Mouse (Mus musculus): ENCODE results near the gene Rffl. TPM values are rescaled to one million over a fixed set of nuclear protein-coding genes. Genes with fewer than 3 reads are reported as not detected.

Rffl gene
- polyA plus RNA-seq (2012; fragmentation: generic; extraction: Trizol), result 1 to 10 TPM; 2.4 to 4.4 TPM

GRCm38 (mm10) chr11:82871031-82871446 lies at the start of gene Rffl:
Gene Rffl, minus strand, starts transcription at chr11:82871210.

GRCm38 (mm10) chr11:82910250-82910649 lies 39.2 kb upstream of the Rffl start, which contains the start of gene Unc45b:
Gene Unc45b, plus strand, starts transcription at chr11:82910550.

GRCm38 (mm10) chr11:82907651-82908607 lies 36.9 kb upstream of the Rffl start, which contains the start of gene Nle1:
Gene Nle1, minus strand, starts transcription at chr11:82908411.

GRCm38 (mm10) chr11:82891936-82892335 lies 20.9 kb upstream of the Rffl start, which contains the start of gene Fndc8:
Gene Fndc8, plus strand, starts transcription at chr11:82892124.

GRCm38 (mm10) chr11:82890342-82890762 lies 19.3 kb upstream of the Rffl start, which contains the start of gene Rad51d:
Gene Rad51d, minus strand, starts transcription at chr11:82890614.

GRCm38 (mm10) chr11:82780983-82781903 lies 89.8 kb downstream of the Rffl start, which contains the start of gene Lig3:
Gene Lig3, plus strand, starts transcription at chr11:82781108.

GRCm38 (mm10) chr11:82763742-82764437 lies 107.1 kb downstream of the Rffl start, which contains the start of the genes Cct6b and Zfp830:
Gene Cct6b, minus strand, starts transcription at chr11:82764321.
Gene Zfp830, plus strand, starts transcription at chr11:82764345.

Other genes starting within 250 kb of the Rffl start
- gene Cct6b, start 106.9 kb downstream of the Rffl start, polyA plus RNA-seq (2012; fragmentation: generic; extraction: Trizol), result under 1 TPM; 0.09 to 0.64 TPM
- 10 to 100 TPM in 1 of 2 experiments, 1 to 10 TPM in 1; 2.4 to 13.7 TPM for gene Zfp830, start 106.9 kb downstream of the Rffl start, polyA plus RNA-seq (2012; fragmentation: generic; extraction: Trizol)
- gene Lig3, start 90.1 kb downstream of the Rffl start, polyA plus RNA-seq (2012; fragmentation: generic; extraction: Trizol), result 10 to 100 TPM in 1 of 2 experiments, 1 to 10 TPM in 1; 7.6 to 17.1 TPM
- 10 to 100 TPM; 21.0 to 22.0 TPM for gene Rad51d, start 19.4 kb upstream of the Rffl start, polyA plus RNA-seq (2012; fragmentation: generic; extraction: Trizol)
- gene Fndc8, start 20.9 kb upstream of the Rffl start, polyA plus RNA-seq (2012; fragmentation: generic; extraction: Trizol), result under 1 TPM; 0.01 to 0.12 TPM
- gene Nle1, start 37.2 kb upstream of the Rffl start, polyA plus RNA-seq (2012; fragmentation: generic; extraction: Trizol), result 10 to 100 TPM; 23.7 to 54.0 TPM
- under 1 TPM in 1 of 2 experiments, not detected in 1; 0.04 TPM for gene Unc45b, start 39.3 kb upstream of the Rffl start, polyA plus RNA-seq (2012; fragmentation: generic; extraction: Trizol)
- gene Slfn5, start 80.1 kb upstream of the Rffl start, polyA plus RNA-seq (2012; fragmentation: generic; extraction: Trizol), result under 1 TPM; 0.02 to 0.35 TPM
- gene Slfn9, start 120.6 kb upstream of the Rffl start, polyA plus RNA-seq (2012; fragmentation: generic; extraction: Trizol), result under 1 TPM; 0.21 to 0.73 TPM
- under 1 TPM in 1 of 2 experiments, not detected in 1; 0.07 TPM for gene Slfn8, start 149.6 kb upstream of the Rffl start, polyA plus RNA-seq (2012; fragmentation: generic; extraction: Trizol)
- gene Slfn2, start 193.9 kb upstream of the Rffl start, polyA plus RNA-seq (2012; fragmentation: generic; extraction: Trizol), result under 1 TPM in 1 of 2 experiments, not detected in 1; 0.12 TPM
- gene Slfn1, start 245.6 kb upstream of the Rffl start, polyA plus RNA-seq (2012; fragmentation: generic; extraction: Trizol), result not detected

All from C3H10T1/2 (cell line).